Mouse (Mus musculus): ENCODE results near the gene Utrn. TPM values are rescaled to one million over a fixed set of nuclear protein-coding genes. Genes with fewer than 3 reads are reported as not detected.

Utrn gene
- polyA plus RNA-seq, 2 experiments: 34.1 to 76.0 TPM

GRCm38 (mm10) chr10:12810816-12811215, 58.3 kb downstream of the Utrn start:
- no peaks in the 10 kb centered on the region for H3K27me3 ChIP-seq (ENCODE audit: control insufficient read depth, insufficient read depth, low read length)
- ATAC-seq (ENCODE audit: low FRiP score, low read depth): no peak

DNA sequence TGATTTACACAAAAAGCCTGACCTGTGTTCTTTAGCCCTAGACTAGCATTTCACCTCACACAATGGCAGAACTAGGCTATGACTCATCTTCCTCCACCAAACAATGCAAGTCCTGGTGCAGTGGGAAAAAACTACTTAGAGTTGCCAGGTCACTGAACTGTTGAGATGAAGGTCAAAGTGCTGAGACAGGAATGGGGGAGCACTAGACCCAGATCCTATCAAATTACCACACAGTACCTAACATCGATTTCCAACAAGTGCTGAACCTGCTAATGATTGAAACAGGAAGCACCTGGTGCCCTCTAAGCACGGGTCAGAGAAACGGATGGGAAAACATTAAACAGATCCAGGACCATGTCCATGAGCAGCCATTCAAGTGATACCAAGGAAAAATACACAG, 59.5 kb downstream of the Utrn start:
- DNase-seq (ENCODE audit: low spot score): no peak
- Histone ChIP-seq H3K4me3 (replicated peaks; ENCODE audit: low read length) (no peak overlapping the region), H3K9ac (ENCODE audit: low read depth, low read length, severe bottlenecking) (no peak overlapping the region), H3K27ac (replicated peaks; ENCODE audit: low read depth, low read length) (no peak overlapping the region), H3K9me3 (ENCODE audit: control insufficient read depth, low read length) (no peaks in the 10 kb centered on the region), H3K27me3 (ENCODE audit: control insufficient read depth, insufficient read depth, low read length) (no peaks in the 10 kb centered on the region), H3K4me2 (replicated peaks; ENCODE audit: low read depth, low read length, severe bottlenecking) (no peak overlapping the region), H3K4me1 (ENCODE audit: control insufficient read depth, insufficient read depth, low read length) (peaks cover 15% of the 10 kb centered on the region), H3K36me3 (ENCODE audit: control insufficient read depth, insufficient read depth, low read length) (no peaks in the 10 kb centered on the region)
- TF ChIP-seq POLR2A (IDR thresholded peaks at IDR 0.05; ENCODE audit: borderline replicate concordance, extremely low read depth, insufficient read depth, insufficient read length): no peak
- WGBS: 14% methylated on average over 3 of the region's 3 CpGs
- no peak for ATAC-seq (ENCODE audit: low FRiP score, low read depth)

More at GRCm38 (mm10) chr10:12810816-12811215, 58.3 kb downstream of the Utrn start:
- Histone ChIP-seq H3K4me3 (replicated peaks; ENCODE audit: low read length) (no peak overlapping the region), H3K9me3 (ENCODE audit: control insufficient read depth, low read length) (no peaks in the 10 kb centered on the region), H3K9ac (ENCODE audit: low read depth, low read length, severe bottlenecking) (no peak overlapping the region), H3K27ac (replicated peaks; ENCODE audit: low read depth, low read length) (no peak overlapping the region), H3K4me1 (ENCODE audit: control insufficient read depth, insufficient read depth, low read length) (peaks cover 15% of the 10 kb centered on the region), H3K36me3 (ENCODE audit: control insufficient read depth, insufficient read depth, low read length) (no peaks in the 10 kb centered on the region), H3K4me2 (replicated peaks; ENCODE audit: low read depth, low read length, severe bottlenecking) (no peak overlapping the region)
- no peak for TF ChIP-seq POLR2A (IDR thresholded peaks at IDR 0.05; ENCODE audit: borderline replicate concordance, extremely low read depth, insufficient read depth, insufficient read length)
- 79% methylated on average over 2 of the region's 2 CpGs for WGBS
- DNase-seq (ENCODE audit: low spot score): no peak

- no peak overlapping the region for H3K4me3 ChIP-seq (replicated peaks; ENCODE audit: low read length)
- peaks cover 15% of the 10 kb centered on the region for H3K4me1 ChIP-seq (ENCODE audit: control insufficient read depth, insufficient read depth, low read length)
- no peaks in the 10 kb centered on the region for H3K9me3 ChIP-seq (ENCODE audit: control insufficient read depth, low read length)
- H3K4me2 ChIP-seq (replicated peaks; ENCODE audit: low read depth, low read length, severe bottlenecking): no peak overlapping the region
- 36% methylated on average over 4 of the region's 4 CpGs for WGBS
- no peaks in the 10 kb centered on the region for H3K27me3 ChIP-seq (ENCODE audit: control insufficient read depth, insufficient read depth, low read length)
- peak overlapping the region; percentile 33; the same call in 1 of the 2 replicates for H3K27ac ChIP-seq (replicated peaks; ENCODE audit: low read depth, low read length)
- DNase-seq (ENCODE audit: low spot score): peak; percentile 38
- no peaks in the 10 kb centered on the region for H3K36me3 ChIP-seq (ENCODE audit: control insufficient read depth, insufficient read depth, low read length)
- no peak overlapping the region for H3K9ac ChIP-seq (ENCODE audit: low read depth, low read length, severe bottlenecking)
- peak; percentile 70 for ATAC-seq (ENCODE audit: low FRiP score, low read depth)
- TF ChIP-seq POLR2A (IDR thresholded peaks at IDR 0.05; ENCODE audit: borderline replicate concordance, extremely low read depth, insufficient read depth, insufficient read length): no peak
Observed at GRCm38 (mm10) chr10:12808467-12808866, 60.7 kb downstream of the Utrn start.

GRCm38 (mm10) chr10:12807706-12808105, 61.5 kb downstream of the Utrn start:
- Histone ChIP-seq H3K36me3 (ENCODE audit: control insufficient read depth, insufficient read depth, low read length) (no peaks in the 10 kb centered on the region), H3K27me3 (ENCODE audit: control insufficient read depth, insufficient read depth, low read length) (no peaks in the 10 kb centered on the region), H3K4me3 (replicated peaks; ENCODE audit: low read length) (no peak overlapping the region), H3K4me1 (ENCODE audit: control insufficient read depth, insufficient read depth, low read length) (peaks cover 15% of the 10 kb centered on the region), H3K9ac (ENCODE audit: low read depth, low read length, severe bottlenecking) (no peak overlapping the region), H3K9me3 (ENCODE audit: control insufficient read depth, low read length) (no peaks in the 10 kb centered on the region), H3K4me2 (replicated peaks; ENCODE audit: low read depth, low read length, severe bottlenecking) (no peak overlapping the region), H3K27ac (replicated peaks; ENCODE audit: low read depth, low read length) (no peak overlapping the region)
- 75% methylated on average over 9 of the region's 9 CpGs for WGBS
- ATAC-seq (ENCODE audit: low FRiP score, low read depth) (no peak), DNase-seq (ENCODE audit: low spot score) (no peak)
- TF ChIP-seq POLR2A (IDR thresholded peaks at IDR 0.05; ENCODE audit: borderline replicate concordance, extremely low read depth, insufficient read depth, insufficient read length): no peak

- Histone ChIP-seq H3K9ac (ENCODE audit: low read depth, low read length, severe bottlenecking) (no peak overlapping the region), H3K36me3 (ENCODE audit: control insufficient read depth, insufficient read depth, low read length) (no peaks in the 10 kb centered on the region), H3K4me1 (ENCODE audit: control insufficient read depth, insufficient read depth, low read length) (peaks cover 15% of the 10 kb centered on the region), H3K9me3 (ENCODE audit: control insufficient read depth, low read length) (no peaks in the 10 kb centered on the region), H3K4me3 (replicated peaks; ENCODE audit: low read length) (no peak overlapping the region), H3K27ac (replicated peaks; ENCODE audit: low read depth, low read length) (no peak overlapping the region), H3K4me2 (replicated peaks; ENCODE audit: low read depth, low read length, severe bottlenecking) (no peak overlapping the region), H3K27me3 (ENCODE audit: control insufficient read depth, insufficient read depth, low read length) (no peaks in the 10 kb centered on the region)
- no peak for DNase-seq (ENCODE audit: low spot score)
- ATAC-seq (ENCODE audit: low FRiP score, low read depth): no peak
- no peak for TF ChIP-seq POLR2A (IDR thresholded peaks at IDR 0.05; ENCODE audit: borderline replicate concordance, extremely low read depth, insufficient read depth, insufficient read length)
- WGBS: 75% methylated on average over 2 of the region's 2 CpGs
Observed at GRCm38 (mm10) chr10:12805826-12806225, 63.3 kb downstream of the Utrn start.

GRCm38 (mm10) chr10:12803939-12804338, 65.2 kb downstream of the Utrn start:
- H3K4me1 ChIP-seq (ENCODE audit: control insufficient read depth, insufficient read depth, low read length): peaks cover 13% of the 10 kb centered on the region
- no peak overlapping the region for H3K4me3 ChIP-seq (replicated peaks; ENCODE audit: low read length)
- no peak overlapping the region for H3K9ac ChIP-seq (ENCODE audit: low read depth, low read length, severe bottlenecking)
- H3K9me3 ChIP-seq (ENCODE audit: control insufficient read depth, low read length): no peaks in the 10 kb centered on the region
- no peak overlapping the region for H3K4me2 ChIP-seq (replicated peaks; ENCODE audit: low read depth, low read length, severe bottlenecking)
- H3K36me3 ChIP-seq (ENCODE audit: control insufficient read depth, insufficient read depth, low read length): no peaks in the 10 kb centered on the region
- WGBS: 37% methylated on average over 1 of the region's 1 CpGs
- ATAC-seq (ENCODE audit: low FRiP score, low read depth) (no peak), DNase-seq (ENCODE audit: low spot score) (peak; percentile 26)
- H3K27ac ChIP-seq (replicated peaks; ENCODE audit: low read depth, low read length): no peak overlapping the region
- no peaks in the 10 kb centered on the region for H3K27me3 ChIP-seq (ENCODE audit: control insufficient read depth, insufficient read depth, low read length)
- no peak for TF ChIP-seq POLR2A (IDR thresholded peaks at IDR 0.05; ENCODE audit: borderline replicate concordance, extremely low read depth, insufficient read depth, insufficient read length)

Measured in limb, embryonic 14.5 days (tissue).